Mouse (Mus musculus): ENCODE results near the gene Krt33a. TPM values are rescaled to one million over a fixed set of nuclear protein-coding genes. Genes with fewer than 3 reads are reported as not detected.

Gene Krt33a
- polyA plus RNA-seq (2012; rRNA removed), result not detected in 2 replicates

GRCm38 (mm10) chr11:100016112-100016511 is at the start of gene Krt33a:
Gene Krt33a, minus strand, starts transcription at chr11:100016212.
- no peak for DNase-seq (ENCODE audit: extremely low spot score in 1 of 2, low spot score in 1 of 2)

- DNase-seq (ENCODE audit: extremely low spot score in 1 of 2, low spot score in 1 of 2), result no peak
These were observed 42.9 kb upstream of the Krt33a start for GRCm38 (mm10) chr11:100058875-100059274.

GRCm38 (mm10) chr11:100055686-100056655 is 40.0 kb upstream of the Krt33a start:
- no peak for DNase-seq (ENCODE audit: extremely low spot score in 1 of 2, low spot score in 1 of 2)

GRCm38 (mm10) chr11:100050451-100050850 is 34.4 kb upstream of the Krt33a start, which contains the start of gene Krt31:
Gene Krt31, minus strand, starts transcription at chr11:100050551.
- DNase-seq (ENCODE audit: extremely low spot score in 1 of 2, low spot score in 1 of 2), result no peak

GRCm38 (mm10) chr11:100047193-100047592 is 31.2 kb upstream of the Krt33a start:
- no peak for DNase-seq (ENCODE audit: extremely low spot score in 1 of 2, low spot score in 1 of 2)

GRCm38 (mm10) chr11:100046303-100046866 is 30.4 kb upstream of the Krt33a start:
- peak in 1 of 2 experiments; percentile 14 for DNase-seq (ENCODE audit: extremely low spot score in 1 of 2, low spot score in 1 of 2)

GRCm38 (mm10) chr11:100041454-100041853 is 25.4 kb upstream of the Krt33a start, which contains the start of gene Krt34:
Gene Krt34, minus strand, starts transcription at chr11:100041554.
- DNase-seq (ENCODE audit: extremely low spot score in 1 of 2, low spot score in 1 of 2), result no peak

- DNase-seq (ENCODE audit: extremely low spot score in 1 of 2, low spot score in 1 of 2), result no peak
These were observed 13.8 kb upstream of the Krt33a start, which contains the start of gene Krt33b for GRCm38 (mm10) chr11:100029768-100030167. Gene Krt33b, minus strand, starts transcription at chr11:100029868.

- DNase-seq (ENCODE audit: extremely low spot score in 1 of 2, low spot score in 1 of 2), result peak; percentile 22 to 50
These were observed 5.4 kb upstream of the Krt33a start for GRCm38 (mm10) chr11:100021438-100021837.

GRCm38 (mm10) chr11:100019466-100019865 is 3.5 kb upstream of the Krt33a start:
- DNase-seq (ENCODE audit: extremely low spot score in 1 of 2, low spot score in 1 of 2), result no peak

GRCm38 (mm10) chr11:100013691-100014171 is 2.3 kb downstream of the Krt33a start:
- DNase-seq (ENCODE audit: extremely low spot score in 1 of 2, low spot score in 1 of 2), result no peak

- DNase-seq (ENCODE audit: extremely low spot score in 1 of 2, low spot score in 1 of 2), result no peak
These were observed 5.3 kb downstream of the Krt33a start for GRCm38 (mm10) chr11:100010682-100011081.

- no peak for DNase-seq (ENCODE audit: extremely low spot score in 1 of 2, low spot score in 1 of 2)
These were observed 7.7 kb downstream of the Krt33a start for GRCm38 (mm10) chr11:100008336-100008735.

- no peak for DNase-seq (ENCODE audit: extremely low spot score in 1 of 2, low spot score in 1 of 2)
These were observed 9.4 kb downstream of the Krt33a start for GRCm38 (mm10) chr11:100006624-100007023.

- no peak for DNase-seq (ENCODE audit: extremely low spot score in 1 of 2, low spot score in 1 of 2)
These were observed 10.1 kb downstream of the Krt33a start for GRCm38 (mm10) chr11:100005905-100006304.

- DNase-seq (ENCODE audit: extremely low spot score in 1 of 2, low spot score in 1 of 2), result peak; percentile 26 to 80
These were observed 11.2 kb downstream of the Krt33a start for GRCm38 (mm10) chr11:100004846-100005245.

- no peak for DNase-seq (ENCODE audit: extremely low spot score in 1 of 2, low spot score in 1 of 2)
These were observed 16.9 kb downstream of the Krt33a start for GRCm38 (mm10) chr11:99999091-99999490.

- no peak for DNase-seq (ENCODE audit: extremely low spot score in 1 of 2, low spot score in 1 of 2)
These were observed 21.7 kb downstream of the Krt33a start for GRCm38 (mm10) chr11:99994384-99994661.

GRCm38 (mm10) chr11:99993620-99994383 is 22.2 kb downstream of the Krt33a start, which contains the start of gene Krtap17-1:
Gene Krtap17-1, minus strand, starts transcription at chr11:99993994.
- DNase-seq (ENCODE audit: extremely low spot score in 1 of 2, low spot score in 1 of 2), result no peak

GRCm38 (mm10) chr11:99990571-99990970 is 25.4 kb downstream of the Krt33a start:
- DNase-seq (ENCODE audit: extremely low spot score in 1 of 2, low spot score in 1 of 2), result no peak
